ENCODE assay signal across 23 mouse cellular contexts in genomic region chr3:40738381-40738912, GRCm38 (mm10). TPM values are rescaled to one million over a fixed set of nuclear protein-coding genes. Genes with fewer than 3 reads are reported as not detected.
DNase-seq lines count a peak whose midpoint lies in the region; ATAC-seq and TF ChIP-seq lines count a peak whose summit lies in the region.
"Had no signal": no experiment of that assay in that cellular context is flagged by ENCODE, and none has a peak within 500 bp of the region (broad histone marks: within the 10 kb centered on the region; RNA-seq: fewer than 3 reads in every experiment).

No protein-coding gene starts in this region.

- WGBS in liver, embryonic 12.5 days (ENCODE audit: insufficient replicate concordance): 34% methylated on average over 6 of the region's 6 CpGs
- WGBS in liver, embryonic 11.5 days: 56% methylated on average over 6 of the region's 6 CpGs
- 23% methylated on average over 6 of the region's 6 CpGs for WGBS in liver, embryonic 14.5 days (ENCODE audit: insufficient replicate concordance)
- 55% methylated on average over 6 of the region's 6 CpGs for WGBS in liver, postnatal 0 days (ENCODE audit: insufficient replicate concordance)

- H3K27me3 ChIP-seq in liver, embryonic 12.5 days (replicated peaks): no peaks in the 10 kb centered on the region
- H3K27me3 ChIP-seq in liver, embryonic 11.5 days (replicated peaks; ENCODE audit: control insufficient read depth, insufficient read depth, low read length): no peaks in the 10 kb centered on the region
- no peaks in the 10 kb centered on the region for H3K27me3 ChIP-seq in liver, embryonic 14.5 days (ENCODE audit: control insufficient read depth, insufficient read depth, low read length)
- no peaks in the 10 kb centered on the region for H3K27me3 ChIP-seq in liver, postnatal 0 days (ENCODE audit: insufficient read depth, low read length)
- H3K27me3 ChIP-seq: embryonic facial prominence, embryonic 12.5 days; forebrain, embryonic 13.5 days; forebrain, embryonic 15.5 days had no signal

- no peak for DNase-seq in liver, embryonic 11.5 days (ENCODE audit: low spot score)
- no peak for DNase-seq in liver, embryonic 14.5 days (ENCODE audit: low read depth in 3 of 3, low spot score in 3 of 3)
- no peak for DNase-seq in liver, postnatal 0 days
- DNase-seq in MEL-GATA-1-ER (ENCODE audit: extremely low read depth, low read depth): peak; percentile 25
- no peak for DNase-seq in kidney, postnatal 25 days
- DNase-seq in heart, postnatal 14 days: no peak
- DNase-seq: adrenal gland, adult 2 months; adrenal gland, postnatal 10 days; adrenal gland, postnatal 25 days; B cell, adult 2 months; cerebellum, adult 11 months; cerebellum, adult 18-20 months; cerebellum, adult 9-10 months; cerebellum, postnatal 10 days; cerebellum, postnatal 25 days; forebrain, postnatal 0 days had no signal

- 0 out of 2 replicates have a peak overlapping the region, but pooled peaks have one; percentile 5 for H3K4me2 ChIP-seq in liver, embryonic 12.5 days
- H3K4me2 ChIP-seq in liver, embryonic 11.5 days: no peak overlapping the region
- peak overlapping the region; percentile 31; the same call in 1 of the 2 replicates for H3K4me2 ChIP-seq in liver, embryonic 14.5 days (ENCODE audit: low read depth)
- H3K4me2 ChIP-seq in liver, postnatal 0 days (ENCODE audit: low read depth, low read length): no peak overlapping the region
- H3K4me2 ChIP-seq: embryonic facial prominence, embryonic 12.5 days; forebrain, embryonic 13.5 days; forebrain, embryonic 15.5 days had no signal

- no peak for TF ChIP-seq CTCF in liver, embryonic 14.5 days (IDR thresholded peaks at IDR 0.05; ENCODE audit: low read depth)
- TF ChIP-seq CTCF in liver, postnatal 0 days (IDR thresholded peaks at IDR 0.05; ENCODE audit: low read depth): no peak

- H3K36me3 ChIP-seq in liver, embryonic 12.5 days: no peaks in the 10 kb centered on the region
- H3K36me3 ChIP-seq in liver, embryonic 11.5 days (ENCODE audit: control insufficient read depth, insufficient read depth, low read length): no peaks in the 10 kb centered on the region
- H3K36me3 ChIP-seq in liver, embryonic 14.5 days (replicated peaks; ENCODE audit: control insufficient read depth, insufficient read depth, low read depth): no peaks in the 10 kb centered on the region
- no peaks in the 10 kb centered on the region for H3K36me3 ChIP-seq in liver, postnatal 0 days (replicated peaks; ENCODE audit: insufficient read depth, low read length)
- H3K36me3 ChIP-seq: embryonic facial prominence, embryonic 10.5 days; embryonic facial prominence, embryonic 12.5 days; forebrain, embryonic 15.5 days had no signal

- H3K27ac ChIP-seq in liver, embryonic 12.5 days: no peak overlapping the region
- no peak overlapping the region for H3K27ac ChIP-seq in liver, embryonic 11.5 days (ENCODE audit: low read depth, low read length)
- H3K27ac ChIP-seq in liver, embryonic 14.5 days: no peak overlapping the region
- no peak overlapping the region for H3K27ac ChIP-seq in liver, postnatal 0 days (ENCODE audit: low read depth)
- H3K27ac ChIP-seq: embryonic facial prominence, embryonic 10.5 days; embryonic facial prominence, embryonic 12.5 days; forebrain, embryonic 13.5 days; forebrain, embryonic 15.5 days had no signal

- H3K9me3 ChIP-seq in liver, embryonic 12.5 days (replicated peaks): no peaks in the 10 kb centered on the region
- H3K9me3 ChIP-seq in liver, embryonic 11.5 days (ENCODE audit: control insufficient read depth, low read length): no peaks in the 10 kb centered on the region
- no peaks in the 10 kb centered on the region for H3K9me3 ChIP-seq in liver, embryonic 14.5 days (ENCODE audit: control insufficient read depth, low read length)
- H3K9me3 ChIP-seq in liver, postnatal 0 days (ENCODE audit: low read length): no peaks in the 10 kb centered on the region
- H3K9me3 ChIP-seq: embryonic facial prominence, embryonic 10.5 days; embryonic facial prominence, embryonic 12.5 days; forebrain, embryonic 13.5 days; forebrain, embryonic 15.5 days had no signal

- no peak overlapping the region for H3K9ac ChIP-seq in liver, embryonic 12.5 days
- H3K9ac ChIP-seq in liver, embryonic 11.5 days (ENCODE audit: low read depth, low read length): no peak overlapping the region
- no peak overlapping the region for H3K9ac ChIP-seq in liver, embryonic 14.5 days (replicated peaks)
- no peak overlapping the region for H3K9ac ChIP-seq in liver, postnatal 0 days (replicated peaks)
- H3K9ac ChIP-seq: embryonic facial prominence, embryonic 12.5 days; forebrain, embryonic 13.5 days; forebrain, embryonic 15.5 days; forebrain, postnatal 0 days had no signal

- H3K4me3 ChIP-seq in liver, embryonic 12.5 days: no peak overlapping the region
- H3K4me3 ChIP-seq in liver, embryonic 11.5 days (ENCODE audit: low read depth, low read length): no peak overlapping the region
- no peak overlapping the region for H3K4me3 ChIP-seq in liver, embryonic 14.5 days (ENCODE audit: insufficient read depth in 1 of 2, low read depth in 2 of 2, low read length in 2 of 2)
- no peak overlapping the region for H3K4me3 ChIP-seq in liver, postnatal 0 days (ENCODE audit: low read depth, low read length)
- H3K4me3 ChIP-seq: embryonic facial prominence, embryonic 10.5 days; embryonic facial prominence, embryonic 12.5 days; forebrain, embryonic 13.5 days; forebrain, embryonic 15.5 days had no signal

- ATAC-seq in liver, embryonic 12.5 days: no peak
- ATAC-seq in liver, embryonic 11.5 days (replicated peaks; ENCODE audit: low FRiP score): no peak
- no peak for ATAC-seq in liver, embryonic 14.5 days (ENCODE audit: insufficient read depth)
- no peak for ATAC-seq in liver, postnatal 0 days
- ATAC-seq: CD4-positive, CD25-positive, alpha-beta regulatory T cell, adult 4 months; forebrain, embryonic 13.5 days; forebrain, embryonic 15.5 days; forebrain, postnatal 0 days had no signal

- TF ChIP-seq EP300 in liver, embryonic 14.5 days (IDR thresholded peaks at IDR 0.05; ENCODE audit: low read depth): no peak
- TF ChIP-seq EP300 in liver, postnatal 0 days (IDR thresholded peaks at IDR 0.05; ENCODE audit: low read depth): no peak

- peaks cover 17% of the 10 kb centered on the region; the same call in 1 of the 2 replicates for H3K4me1 ChIP-seq in liver, embryonic 12.5 days
- no peaks in the 10 kb centered on the region for H3K4me1 ChIP-seq in liver, embryonic 11.5 days (replicated peaks; ENCODE audit: control insufficient read depth, insufficient read depth, low read length)
- no peaks in the 10 kb centered on the region; a peak in 2 of 4 replicates for H3K4me1 ChIP-seq in liver, embryonic 14.5 days (replicated peaks; ENCODE audit: control insufficient read depth in 2 of 2, insufficient read depth in 2 of 2, low read length in 1 of 2)
- H3K4me1 ChIP-seq in liver, postnatal 0 days (ENCODE audit: insufficient read depth): no peaks in the 10 kb centered on the region
- H3K4me1 ChIP-seq: embryonic facial prominence, embryonic 10.5 days; embryonic facial prominence, embryonic 12.5 days; forebrain, embryonic 13.5 days; forebrain, embryonic 15.5 days had no signal

- intact Hi-C loops in heart, postnatal 14 days (cut with DNase I): no loop called here

RNA-seq across cellular contexts. Expression of gene Hspa4l, which starts 5.8 kb away (rescaled TPM):
- 20.9 and 23.2 TPM in 2 replicates for polyA plus RNA-seq in liver, embryonic 12.5 days (2016; fragmentation: Nextera tagmentation; extraction: Ambion mirVana)
- polyA plus RNA-seq in liver, embryonic 11.5 days (2014; fragmentation: Nextera tagmentation; extraction: Ambion mirVana): 22.4 and 25.9 TPM in 2 replicates
- polyA plus RNA-seq in liver, embryonic 14.5 days (2012; rRNA removed): 2.4 and 4.3 TPM in 2 replicates
- polyA plus RNA-seq in liver, embryonic 14.5 days (2014; fragmentation: Nextera tagmentation; extraction: Ambion mirVana): 15.7 and 18.4 TPM in 2 replicates
- polyA plus RNA-seq in liver, postnatal 0 days (2015; fragmentation: Nextera tagmentation; extraction: Ambion mirVana): 7.8 and 11.7 TPM in 2 replicates
- 10 to 100 TPM; 34.7 to 40.4 TPM for total RNA-seq in heart, postnatal 14 days (2021)

RNA-seq across cellular contexts. Expression of gene Slc25a31, which starts 29.8 kb away (rescaled TPM):
- 0.08 and 0.13 TPM in 2 replicates for polyA plus RNA-seq in liver, embryonic 12.5 days (2016; fragmentation: Nextera tagmentation; extraction: Ambion mirVana)
- polyA plus RNA-seq in liver, embryonic 11.5 days (2014; fragmentation: Nextera tagmentation; extraction: Ambion mirVana): 0.12 and 0.38 TPM in 2 replicates
- polyA plus RNA-seq in liver, embryonic 14.5 days (2012; rRNA removed): 0.03 and 0.08 TPM in 2 replicates
- 0.19 and 0.20 TPM in 2 replicates for polyA plus RNA-seq in liver, embryonic 14.5 days (2014; fragmentation: Nextera tagmentation; extraction: Ambion mirVana)
- polyA plus RNA-seq in liver, postnatal 0 days (2015; fragmentation: Nextera tagmentation; extraction: Ambion mirVana): 0.05 and 0.06 TPM in 2 replicates
- under 1 TPM in 1 of 2 experiments, not detected in 1; 0.39 TPM for total RNA-seq in heart, postnatal 14 days (2021)
- total RNA-seq: CH12.LX had no signal
- polyA plus RNA-seq: adrenal gland, adult 2 months; CD4-positive, CD25-positive, alpha-beta regulatory T cell, adult 4 months; embryonic facial prominence, embryonic 10.5 days had no signal

Comparison
In these comparisons a context has a peak if more than half of its experiments do, and no peak if none do; other contexts are left out.
1. H3K4me2 ChIP-seq: peak in liver, embryonic 12.5 days (single experiment) and liver, embryonic 14.5 days (single experiment); none in liver, embryonic 11.5 days (single experiment) and liver, postnatal 0 days (single experiment).